Mouse (Mus musculus) layer of hippocampus, postnatal 25 days (tissue): ENCODE results near the gene Ethe1. TPM values are rescaled to one million over a fixed set of nuclear protein-coding genes. Genes with fewer than 3 reads are reported as not detected.

Experiments
- DNase-seq, 2 experiments: peaks; one replicate each; pipeline ENCODE4 v3.0.0; 2022; ENCODE audit warnings: mixed read lengths in 2 of 2, low spot score in 1 of 2; ENCODE audit errors: extremely low spot score in 1 of 2
- total RNA-seq, 2 experiments: library from RNA; stranded (reverse); gene quantifications; 2 replicates each; pipeline ENCODE4 v1.2.3; 2021

The Ethe1 gene
- total RNA-seq, 2 experiments from 2014 or later = 9.0 to 11.5 TPM

DNA sequence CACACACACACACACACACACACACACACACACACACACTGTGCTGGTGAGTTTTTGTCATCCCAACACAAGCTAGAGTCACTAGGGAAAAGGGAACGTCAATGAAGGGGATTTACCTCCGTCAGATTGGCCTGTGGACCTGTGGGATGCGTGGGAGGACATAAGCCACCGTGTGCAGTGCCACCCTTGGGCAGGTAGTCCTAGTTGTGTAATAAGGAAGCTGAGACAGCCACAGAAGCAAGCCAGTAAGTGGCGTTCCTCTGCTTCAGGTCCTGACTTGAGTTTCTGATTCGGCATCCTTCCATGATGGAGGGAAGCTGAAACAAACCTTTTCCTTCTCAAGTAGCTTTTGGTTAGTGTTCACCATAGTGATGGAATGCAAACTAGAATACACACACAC, 57.1 kb downstream of the Ethe1 start:
- no peak for DNase-seq

DNA sequence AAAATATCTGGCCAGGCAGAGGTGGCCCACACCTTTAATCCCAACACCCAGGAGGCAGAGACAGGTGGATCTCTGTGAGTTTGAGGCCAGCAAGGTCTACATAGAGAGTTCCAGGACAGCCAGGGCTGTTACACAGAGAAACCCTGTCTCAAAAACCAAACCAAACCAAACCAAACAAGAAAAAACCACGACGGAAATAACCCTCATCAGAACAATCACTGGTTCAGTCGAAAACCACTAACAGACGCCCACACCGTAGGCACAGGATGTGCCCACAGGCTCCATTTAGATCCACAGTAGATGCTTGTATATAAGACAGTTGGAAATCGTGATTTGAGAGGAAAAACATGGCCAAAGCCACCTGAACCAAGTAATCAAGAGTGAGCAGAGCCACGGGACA, 57.7 kb downstream of the Ethe1 start:
- DNase-seq = no peak

DNA sequence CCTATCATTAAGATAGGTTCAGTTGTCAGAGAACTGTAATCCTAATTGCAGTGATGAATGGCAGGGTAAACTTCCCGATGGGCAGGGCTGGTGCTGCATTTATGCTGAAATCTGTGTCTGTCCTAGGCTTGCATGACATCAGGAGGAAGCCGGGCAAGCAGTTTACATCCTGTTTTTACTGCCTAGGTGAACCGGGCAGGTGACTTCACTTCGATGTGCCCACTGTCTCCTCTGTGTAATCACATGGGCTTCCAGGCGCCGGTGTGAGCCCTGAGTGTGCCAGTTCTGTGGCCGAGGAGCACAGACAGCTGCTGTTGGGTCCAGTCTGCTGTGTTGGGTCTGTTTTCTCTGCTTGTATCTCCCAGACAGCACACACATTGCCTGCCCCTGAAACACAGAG, 59.1 kb downstream of the Ethe1 start:
- DNase-seq = no peak

DNA sequence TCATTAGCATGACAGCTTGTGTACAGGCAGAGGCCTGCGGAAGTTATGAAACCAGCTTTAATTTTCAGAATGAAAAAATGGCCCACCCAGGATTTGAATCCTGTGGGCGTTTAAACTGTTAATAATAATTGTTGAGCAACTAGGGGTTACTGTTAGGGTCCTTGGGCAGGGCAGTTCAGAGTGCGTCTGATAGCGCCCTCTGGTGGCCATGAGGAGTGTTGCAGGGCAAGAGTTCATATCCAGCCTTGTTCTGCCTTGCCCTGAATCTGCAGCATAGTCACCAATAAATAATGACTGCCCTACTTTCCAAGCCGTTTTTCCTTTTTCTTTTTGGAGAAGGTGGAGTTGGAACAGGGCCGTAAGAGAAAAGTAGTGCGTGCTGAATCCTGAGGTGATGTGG, 66.3 kb downstream of the Ethe1 start:
- DNase-seq = peak; percentile 36 to 58

Other genes starting within 250 kb of the Ethe1 start
- gene Lypd5, start 238.3 kb upstream of the Ethe1 start, total RNA-seq = not detected
- under 1 TPM; 0.27 to 0.47 TPM for gene Kcnn4, start 217.3 kb upstream of the Ethe1 start, total RNA-seq
- gene Smg9, start 187.9 kb upstream of the Ethe1 start, total RNA-seq = 10 to 100 TPM; 32.9 to 37.9 TPM
- gene Irgc1, start 135.2 kb upstream of the Ethe1 start, total RNA-seq = not detected
- gene Plaur, start 125.1 kb upstream of the Ethe1 start, total RNA-seq = 1 to 10 TPM in 1 of 2 experiments, under 1 TPM in 1; 0.40 to 1.0 TPM
- 100 to 1,000 TPM; 156 to 179 TPM for gene Cadm4, start 105.5 kb upstream of the Ethe1 start, total RNA-seq
- gene Zfp428, start 80.5 kb upstream of the Ethe1 start, total RNA-seq = 10 to 100 TPM; 39.8 to 45.0 TPM
- not detected for gene AC161166.1, start 75.1 kb upstream of the Ethe1 start, total RNA-seq
- gene Irgq, start 56.9 kb upstream of the Ethe1 start, total RNA-seq = 10 to 100 TPM; 69.0 to 71.9 TPM
- not detected for gene Pinlyp, start 41.4 kb upstream of the Ethe1 start, total RNA-seq
- gene Xrcc1, start 41.3 kb upstream of the Ethe1 start, total RNA-seq = 10 to 100 TPM; 34.8 to 43.0 TPM
- gene Zfp575, start 98 bp downstream of the Ethe1 start, total RNA-seq = 1 to 10 TPM; 5.6 to 6.2 TPM
- gene Phldb3, start 23.2 kb downstream of the Ethe1 start, total RNA-seq = under 1 TPM; 0.19 to 0.20 TPM
- gene Lypd3, start 49.0 kb downstream of the Ethe1 start, total RNA-seq = 1 to 10 TPM; 1.4 to 1.6 TPM
- gene Tex101, start 89.1 kb downstream of the Ethe1 start, total RNA-seq = not detected
- gene BC049730, start 121.7 kb downstream of the Ethe1 start, total RNA-seq = not detected
- gene Gm4763, start 139.4 kb downstream of the Ethe1 start, total RNA-seq = not detected
- gene Cd177, start 172.8 kb downstream of the Ethe1 start, total RNA-seq = not detected
- gene Ceacam10, start 189.7 kb downstream of the Ethe1 start, total RNA-seq = not detected